Mouse (Mus musculus) lung, adult 2 months (tissue): ENCODE measurements around the gene Csf2rb. TPM values are rescaled to one million over a fixed set of nuclear protein-coding genes. Genes with fewer than 3 reads are reported as not detected.
A peak's percentile ranks its signal among the peaks of the same experiment; 100 is the strongest.

Experiments used
- DNase-seq: peaks from one replicate; pipeline ENCODE4 v3.0.0; 2022
- H3K4me1 ChIP-seq: fragments of 200-500 bp; 2 replicates; pipeline ENCODE4 v1.6.1; 2011; ENCODE audit warnings: low read length; ENCODE audit not compliant: control insufficient read depth, insufficient read depth
- H3K4me3 ChIP-seq: fragments of 200-500 bp; replicated peaks from 2 replicates; pipeline ENCODE3; 2011; ENCODE audit warnings: low read depth, mild to moderate bottlenecking, control low read depth, low read length; ENCODE audit errors: extremely low read depth
- CTCF ChIP-seq: fragments of 200-500 bp; IDR thresholded peaks from 2 replicates; pipeline ENCODE4 v1.5.1; 2011; ENCODE audit warnings: mild to moderate bottlenecking, low read length, control low read depth; ENCODE audit not compliant: insufficient read depth
- POLR2A ChIP-seq: fragments of 200-500 bp; IDR thresholded peaks from 2 replicates; pipeline ENCODE4 v1.6.1; 2011; ENCODE audit warnings: low read depth, mild to moderate bottlenecking, control low read depth, low read length, borderline replicate concordance; ENCODE audit errors: extremely low read depth
- WGBS: fragments of 180-500 bp; shearing (Covaris S2); methylation state at CpG from one replicate; pipeline ENCODE4 v1.1.7; 2018; 5-methylcytosine and 5-hydroxymethylcytosine counted together
- polyA plus RNA-seq: library from polyadenylated mRNA; depleted of rRNA; stranded (reverse); fragments of >200 nt; gene quantifications from 2 replicates; pipeline ENCODE4 v1.2.3, GENCODE M21; 2012; rRNA removed

Gene Csf2rb
- polyA plus RNA-seq, 1 experiment = 27.4 TPM

DNA sequence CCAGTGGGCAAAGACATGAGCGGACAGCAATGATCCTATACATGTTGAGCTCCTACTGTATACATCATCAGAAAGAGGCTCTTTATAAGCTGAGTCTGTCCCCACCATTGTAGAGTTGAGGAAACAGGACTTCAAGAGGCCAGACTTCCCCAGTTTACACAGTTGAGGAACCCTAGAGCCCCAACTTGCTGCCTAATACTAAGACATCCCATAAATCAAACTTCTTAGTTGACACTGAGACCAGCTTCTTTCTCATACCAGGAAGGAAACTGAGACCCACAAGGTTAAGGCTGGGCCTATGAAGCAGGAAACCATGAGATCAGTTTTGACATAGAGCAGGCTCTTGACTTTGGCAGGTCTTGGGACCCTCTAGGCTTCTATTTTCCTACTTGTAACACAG lies 60.0 kb downstream of the Csf2rb start:
- Histone ChIP-seq H3K4me3 (no peak overlapping the region), H3K4me1 (no peaks in the 10 kb centered on the region)
- DNase-seq = no peak
- WGBS = 100% methylated on average over 1 of the region's 1 CpGs
- TF ChIP-seq CTCF (no peak), POLR2A (no peak)

GRCm38 (mm10) chr15:78390855-78391254 lies 65.3 kb downstream of the Csf2rb start:
- Histone ChIP-seq H3K4me1 (no peaks in the 10 kb centered on the region), H3K4me3 (no peak overlapping the region)
- no peak for TF ChIP-seq POLR2A
- TF ChIP-seq CTCF = no peak
- no peak for DNase-seq
- WGBS = 69% methylated on average over 3 of the region's 3 CpGs

DNA sequence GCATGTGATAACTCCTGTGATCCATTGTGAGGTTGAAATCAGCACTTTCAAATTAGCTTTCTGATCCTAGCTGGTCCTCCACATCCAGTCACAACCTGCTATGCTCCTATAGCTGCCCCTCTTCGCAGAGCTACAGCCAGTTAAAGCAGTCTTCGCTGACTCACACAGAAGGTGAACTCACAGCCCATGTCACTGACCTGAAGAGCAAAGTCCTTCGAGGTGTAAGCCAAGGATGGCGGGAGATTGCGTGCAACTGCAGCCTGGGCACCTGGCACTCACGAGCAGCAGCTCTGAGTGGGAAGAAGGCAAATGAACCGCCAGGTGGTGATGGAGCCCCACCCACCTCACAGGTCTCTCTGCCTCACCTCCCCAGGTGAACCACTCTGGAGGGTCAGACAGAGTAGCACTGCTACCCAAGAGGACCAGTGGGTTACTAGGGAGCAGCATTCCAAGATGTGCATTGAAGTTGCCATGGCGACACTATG lies 70.0 kb downstream of the Csf2rb start, which contains the start of gene Tex33:
Gene Tex33 (minus strand): TSS at position 435 of the 485 bp plus-strand sequence.
- 82% methylated on average over 8 of the region's 8 CpGs for WGBS

GRCm38 (mm10) chr15:78401345-78401744 lies 75.8 kb downstream of the Csf2rb start:
- peaks cover 11% of the 10 kb centered on the region for H3K4me1 ChIP-seq
- 44% methylated on average over 6 of the region's 6 CpGs for WGBS

More for the DNA sequence above, 70.0 kb downstream of the Csf2rb start, which contains the start of gene Tex33:
- H3K4me3 ChIP-seq = no peak within 1 kb of the TSS
- TF ChIP-seq POLR2A (no peak), CTCF (no peak)
- no peak for DNase-seq
- H3K4me1 ChIP-seq = peaks cover under 1% of the 10 kb centered on the region

GRCm38 (mm10) chr15:78401921-78402320 lies 76.4 kb downstream of the Csf2rb start:
- TF ChIP-seq POLR2A (no peak), CTCF (no peak)
- Histone ChIP-seq H3K4me1 (peaks cover 11% of the 10 kb centered on the region), H3K4me3 (no peak overlapping the region)
- 29% methylated on average over 4 of the region's 4 CpGs for WGBS
- peak; percentile 59 for DNase-seq

More at GRCm38 (mm10) chr15:78401345-78401744, 75.8 kb downstream of the Csf2rb start:
- no peak overlapping the region for H3K4me3 ChIP-seq
- no peak for DNase-seq
- no peak for TF ChIP-seq POLR2A
- no peak for TF ChIP-seq CTCF

DNA sequence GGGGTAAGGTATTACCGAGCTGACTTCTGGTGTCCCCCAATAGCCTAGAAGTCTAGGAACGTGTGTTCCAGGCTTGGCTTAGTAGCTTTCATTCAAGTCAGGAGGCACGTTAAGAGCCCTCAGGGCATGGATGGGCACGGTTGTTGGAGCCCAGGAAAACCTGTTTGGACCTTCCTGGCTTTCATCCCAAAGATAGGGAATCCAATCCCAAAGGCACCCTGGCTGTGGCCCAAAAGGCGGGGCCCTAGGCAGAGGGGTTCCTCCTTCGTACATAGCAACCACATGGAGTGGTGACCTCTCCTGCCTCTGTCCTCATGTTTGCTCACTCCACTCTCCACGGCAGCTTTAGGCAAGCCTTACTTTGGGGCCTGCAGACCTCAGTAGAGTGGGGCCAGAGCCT lies 76.9 kb downstream of the Csf2rb start:
- WGBS = 50% methylated on average over 7 of the region's 7 CpGs
- H3K4me3 ChIP-seq = no peak overlapping the region
- DNase-seq = peak; percentile 80
- H3K4me1 ChIP-seq = peaks cover 14% of the 10 kb centered on the region
- TF ChIP-seq POLR2A (peak; percentile 25; the same call in 1 of the 2 replicates), CTCF (no peak)

- Histone ChIP-seq H3K4me3 (peak overlapping the region; percentile 25), H3K4me1 (peaks cover 14% of the 10 kb centered on the region)
- no peak for TF ChIP-seq POLR2A
- no peak for TF ChIP-seq CTCF
- 30% methylated on average over 3 of the region's 3 CpGs for WGBS
- DNase-seq = peak; percentile 45
Measured at GRCm38 (mm10) chr15:78403301-78403741, 77.8 kb downstream of the Csf2rb start.

Other genes with a start within 250 kb of the Csf2rb start
- not detected in 2 replicates for gene Cacng2, start 205.7 kb upstream of the Csf2rb start, polyA plus RNA-seq
- 42.1 and 52.9 TPM in 2 replicates for gene Ift27, start 151.6 kb upstream of the Csf2rb start, polyA plus RNA-seq
- 6.2 TPM in 1 of 2 replicates, not detected in the other for gene Pvalb, start 119.4 kb upstream of the Csf2rb start, polyA plus RNA-seq
- 18.9 and 23.0 TPM in 2 replicates for gene Ncf4, start 81.0 kb upstream of the Csf2rb start, polyA plus RNA-seq
- 8.4 and 9.5 TPM in 2 replicates for gene Csf2rb2, start 20.0 kb upstream of the Csf2rb start, polyA plus RNA-seq
- not detected in 2 replicates for gene Tex33, start 70.2 kb downstream of the Csf2rb start, polyA plus RNA-seq
- 122 and 136 TPM in 2 replicates for gene Tst, start 80.2 kb downstream of the Csf2rb start, polyA plus RNA-seq
- 136 and 145 TPM in 2 replicates for gene Mpst, start 80.7 kb downstream of the Csf2rb start, polyA plus RNA-seq
- 114 and 128 TPM in 2 replicates for gene Kctd17, start 102.8 kb downstream of the Csf2rb start, polyA plus RNA-seq
- 0.33 and 1.2 TPM in 2 replicates for gene Tmprss6, start 142.9 kb downstream of the Csf2rb start, polyA plus RNA-seq
- gene Il2rb, start 169.5 kb downstream of the Csf2rb start, polyA plus RNA-seq = 11.0 and 12.8 TPM in 2 replicates
- 22.9 and 23.0 TPM in 2 replicates for gene C1qtnf6, start 205.7 kb downstream of the Csf2rb start, polyA plus RNA-seq
- 0.02 and 0.03 TPM in 2 replicates for gene Sstr3, start 218.9 kb downstream of the Csf2rb start, polyA plus RNA-seq
- gene Rac2, start 247.0 kb downstream of the Csf2rb start, polyA plus RNA-seq = 145 and 187 TPM in 2 replicates